In genomic region chr7:96755459-96756094, GRCm38 (mm10) we compare ENCODE assay signal across 9 mouse cellular contexts.
DNase-seq lines count a peak whose midpoint lies in the region; ATAC-seq and TF ChIP-seq lines count a peak whose summit lies in the region.
"Had no signal": no experiment of that assay in that cellular context is flagged by ENCODE, and none has a peak within 500 bp of the region (broad histone marks: within the 10 kb centered on the region; RNA-seq: fewer than 3 reads in every experiment).

No protein-coding gene starts in this region.

- ATAC-seq in hindbrain, embryonic 13.5 days (ENCODE audit: low FRiP score), result no peak
- no peak for ATAC-seq in hindbrain, embryonic 16.5 days
- ATAC-seq in midbrain, embryonic 12.5 days (ENCODE audit: low FRiP score, low read depth), result no peak
- no peak for ATAC-seq in midbrain, postnatal 0 days (ENCODE audit: low FRiP score)
- ATAC-seq in intestine, embryonic 15.5 days, result peak; percentile 72
- ATAC-seq in liver, postnatal 0 days, result no peak
- ATAC-seq in erythroblast, adult 5-6 weeks (replicated peaks; ENCODE audit: low FRiP score, poor library complexity, severe bottlenecking), result no peak

- H3K4me1 ChIP-seq in hindbrain, embryonic 13.5 days (replicated peaks), result peaks cover 28% of the 10 kb centered on the region
- H3K4me1 ChIP-seq in hindbrain, embryonic 16.5 days (ENCODE audit: control insufficient read depth, insufficient read depth, low read depth, low read length), result peaks cover 8% of the 10 kb centered on the region
- peaks cover 36% of the 10 kb centered on the region for H3K4me1 ChIP-seq in midbrain, embryonic 12.5 days
- H3K4me1 ChIP-seq in midbrain, postnatal 0 days (ENCODE audit: insufficient read depth, low read length), result peaks cover 4% of the 10 kb centered on the region; the same call in 1 of the 2 replicates
- peaks cover 12% of the 10 kb centered on the region; the same call in 1 of the 2 replicates for H3K4me1 ChIP-seq in intestine, embryonic 15.5 days (replicated peaks)
- no peaks in the 10 kb centered on the region for H3K4me1 ChIP-seq in liver, postnatal 0 days (ENCODE audit: insufficient read depth)

- H3K36me3 ChIP-seq in hindbrain, embryonic 13.5 days, result peaks cover 5% of the 10 kb centered on the region; the same call in 1 of the 2 replicates
- H3K36me3 ChIP-seq in hindbrain, embryonic 16.5 days (ENCODE audit: control insufficient read depth, insufficient read depth, low read length), result no peaks in the 10 kb centered on the region
- peaks cover 6% of the 10 kb centered on the region; the same call in 1 of the 2 replicates for H3K36me3 ChIP-seq in midbrain, embryonic 12.5 days
- no peaks in the 10 kb centered on the region for H3K36me3 ChIP-seq in midbrain, postnatal 0 days (ENCODE audit: insufficient read depth, low read length)
- no peaks in the 10 kb centered on the region for H3K36me3 ChIP-seq in intestine, embryonic 15.5 days
- no peaks in the 10 kb centered on the region for H3K36me3 ChIP-seq in liver, postnatal 0 days (replicated peaks; ENCODE audit: insufficient read depth, low read length)

- no peak overlapping the region for H3K9ac ChIP-seq in hindbrain, embryonic 13.5 days
- H3K9ac ChIP-seq in hindbrain, embryonic 16.5 days (ENCODE audit: low read depth, low read length), result no peak overlapping the region
- no peak overlapping the region for H3K9ac ChIP-seq in midbrain, embryonic 12.5 days (replicated peaks)
- H3K9ac ChIP-seq in midbrain, postnatal 0 days (replicated peaks; ENCODE audit: low read length, poor library complexity, severe bottlenecking), result no peak overlapping the region
- H3K9ac ChIP-seq in intestine, embryonic 15.5 days, result no peak overlapping the region
- no peak overlapping the region for H3K9ac ChIP-seq in liver, postnatal 0 days (replicated peaks)

- 67% methylated on average over 12 of the region's 12 CpGs for WGBS in hindbrain, embryonic 13.5 days
- WGBS in hindbrain, embryonic 16.5 days, result 69% methylated on average over 12 of the region's 12 CpGs
- 40% methylated on average over 12 of the region's 12 CpGs for WGBS in midbrain, embryonic 12.5 days
- WGBS in midbrain, postnatal 0 days, result 45% methylated on average over 12 of the region's 12 CpGs
- WGBS in intestine, embryonic 15.5 days, result 46% methylated on average over 12 of the region's 12 CpGs
- WGBS in liver, postnatal 0 days (ENCODE audit: insufficient replicate concordance), result 53% methylated on average over 12 of the region's 12 CpGs

- no peak overlapping the region for H3K4me3 ChIP-seq in hindbrain, embryonic 13.5 days
- H3K4me3 ChIP-seq in hindbrain, embryonic 16.5 days (ENCODE audit: low read length), result no peak overlapping the region
- H3K4me3 ChIP-seq in midbrain, embryonic 12.5 days, result no peak overlapping the region
- H3K4me3 ChIP-seq in midbrain, postnatal 0 days (ENCODE audit: low read depth, low read length), result no peak overlapping the region
- no peak overlapping the region for H3K4me3 ChIP-seq in intestine, embryonic 15.5 days (replicated peaks)
- no peak overlapping the region for H3K4me3 ChIP-seq in liver, postnatal 0 days (ENCODE audit: low read depth, low read length)

- no peaks in the 10 kb centered on the region for H3K27me3 ChIP-seq in hindbrain, embryonic 13.5 days
- H3K27me3 ChIP-seq in hindbrain, embryonic 16.5 days (replicated peaks; ENCODE audit: control insufficient read depth, insufficient read depth, low read length), result no peaks in the 10 kb centered on the region
- H3K27me3 ChIP-seq in midbrain, embryonic 12.5 days, result peaks cover 10% of the 10 kb centered on the region
- no peaks in the 10 kb centered on the region for H3K27me3 ChIP-seq in midbrain, postnatal 0 days (ENCODE audit: insufficient read depth, low read length)
- no peaks in the 10 kb centered on the region for H3K27me3 ChIP-seq in intestine, embryonic 15.5 days (replicated peaks)
- no peaks in the 10 kb centered on the region for H3K27me3 ChIP-seq in liver, postnatal 0 days (ENCODE audit: insufficient read depth, low read length)

- TF ChIP-seq EP300 in liver, postnatal 0 days (IDR thresholded peaks at IDR 0.05; ENCODE audit: low read depth), result no peak

- no peaks in the 10 kb centered on the region for H3K9me3 ChIP-seq in hindbrain, embryonic 13.5 days
- H3K9me3 ChIP-seq in hindbrain, embryonic 16.5 days (ENCODE audit: control insufficient read depth, low read length), result no peaks in the 10 kb centered on the region
- no peaks in the 10 kb centered on the region for H3K9me3 ChIP-seq in midbrain, embryonic 12.5 days
- no peaks in the 10 kb centered on the region for H3K9me3 ChIP-seq in midbrain, postnatal 0 days (ENCODE audit: low read length)
- no peaks in the 10 kb centered on the region for H3K9me3 ChIP-seq in intestine, embryonic 15.5 days
- no peaks in the 10 kb centered on the region for H3K9me3 ChIP-seq in liver, postnatal 0 days (ENCODE audit: low read length)

- 0 out of 2 replicates have a peak overlapping the region, but pooled peaks have one; percentile 18 for H3K27ac ChIP-seq in hindbrain, embryonic 13.5 days
- no peak overlapping the region for H3K27ac ChIP-seq in hindbrain, embryonic 16.5 days (ENCODE audit: low read depth, low read length)
- H3K27ac ChIP-seq in midbrain, embryonic 12.5 days (replicated peaks), result peak overlapping the region; percentile 43; the same call in 1 of the 2 replicates
- no peak overlapping the region for H3K27ac ChIP-seq in midbrain, postnatal 0 days (ENCODE audit: low read depth, low read length)
- peak overlapping the region; percentile 58 for H3K27ac ChIP-seq in intestine, embryonic 15.5 days
- H3K27ac ChIP-seq in liver, postnatal 0 days (ENCODE audit: low read depth), result no peak overlapping the region

- TF ChIP-seq CTCF in midbrain, postnatal 0 days (IDR thresholded peaks at IDR 0.05), result no peak
- no peak for TF ChIP-seq CTCF in liver, postnatal 0 days (IDR thresholded peaks at IDR 0.05; ENCODE audit: low read depth)

- no peak overlapping the region for H3K4me2 ChIP-seq in hindbrain, embryonic 13.5 days
- no peak overlapping the region for H3K4me2 ChIP-seq in hindbrain, embryonic 16.5 days (ENCODE audit: low read length)
- no peak overlapping the region for H3K4me2 ChIP-seq in midbrain, embryonic 12.5 days (replicated peaks)
- no peak overlapping the region for H3K4me2 ChIP-seq in midbrain, postnatal 0 days (ENCODE audit: low read depth, low read length, poor library complexity, severe bottlenecking)
- no peak overlapping the region for H3K4me2 ChIP-seq in intestine, embryonic 15.5 days (replicated peaks)
- no peak overlapping the region for H3K4me2 ChIP-seq in liver, postnatal 0 days (ENCODE audit: low read depth, low read length)

- no peak for DNase-seq in midbrain, postnatal 0 days (ENCODE audit: low spot score)
- no peak for DNase-seq in thymus, postnatal 10 days (ENCODE audit: low spot score in 2 of 2)
- no peak for DNase-seq in liver, postnatal 0 days
- DNase-seq: retina, postnatal 1 day had no signal

Comparison
In these comparisons a context has a peak if more than half of its experiments do, and no peak if none do; other contexts are left out.
1. H3K27ac ChIP-seq: peak in hindbrain, embryonic 13.5 days (single experiment), midbrain, embryonic 12.5 days (single experiment) and intestine, embryonic 15.5 days (single experiment); none in hindbrain, embryonic 16.5 days (single experiment), midbrain, postnatal 0 days (single experiment) and liver, postnatal 0 days (single experiment).